Mouse (Mus musculus) spleen, postnatal 10 days (tissue): ENCODE measurements around the gene Scrn3.

Experiments used
- DNase-seq, 2 experiments: peaks; one replicate each; pipeline ENCODE4 v3.0.0; 2021 to 2022; ENCODE audit warnings: low spot score in 2 of 2

The Scrn3 gene

GRCm38 (mm10) chr2:73380298-73380975 lies 68.0 kb downstream of the Scrn3 start:
- DNase-seq: peak in 1 of 2 experiments; percentile 7

- no peak for DNase-seq
Measured at GRCm38 (mm10) chr2:73385172-73385571, 72.8 kb downstream of the Scrn3 start.

- no peak for DNase-seq
Measured at GRCm38 (mm10) chr2:73385641-73386355, 73.4 kb downstream of the Scrn3 start.

GRCm38 (mm10) chr2:73386356-73387046 lies 74.1 kb downstream of the Scrn3 start, which contains the start of gene Gpr155:
Gene Gpr155, minus strand, starts transcription at chr2:73386572.
- DNase-seq: peak; percentile 100
